Mouse (Mus musculus) fibroblast of lung, adult 2 months (primary cell): ENCODE measurements at regions not wholly inside any gene's neighbourhood (a gene's known extent, or its start where the extent isn't known, plus 50 kb on each side); places are given as distances from the start of the nearest gene placed in this dataset.

Experiments
- DNase-seq: peaks from one replicate; pipeline ENCODE4 v3.0.0-alpha.2; 2011; ENCODE audit warnings: low read depth

- no peak for DNase-seq
Observed at GRCm38 (mm10) chr8:112933815-112934214, 364.0 kb downstream of the Cntnap4 start.

GRCm38 (mm10) chr8:112935411-112935810 is 365.6 kb downstream of the Cntnap4 start:
- peak; percentile 25 for DNase-seq

DNA sequence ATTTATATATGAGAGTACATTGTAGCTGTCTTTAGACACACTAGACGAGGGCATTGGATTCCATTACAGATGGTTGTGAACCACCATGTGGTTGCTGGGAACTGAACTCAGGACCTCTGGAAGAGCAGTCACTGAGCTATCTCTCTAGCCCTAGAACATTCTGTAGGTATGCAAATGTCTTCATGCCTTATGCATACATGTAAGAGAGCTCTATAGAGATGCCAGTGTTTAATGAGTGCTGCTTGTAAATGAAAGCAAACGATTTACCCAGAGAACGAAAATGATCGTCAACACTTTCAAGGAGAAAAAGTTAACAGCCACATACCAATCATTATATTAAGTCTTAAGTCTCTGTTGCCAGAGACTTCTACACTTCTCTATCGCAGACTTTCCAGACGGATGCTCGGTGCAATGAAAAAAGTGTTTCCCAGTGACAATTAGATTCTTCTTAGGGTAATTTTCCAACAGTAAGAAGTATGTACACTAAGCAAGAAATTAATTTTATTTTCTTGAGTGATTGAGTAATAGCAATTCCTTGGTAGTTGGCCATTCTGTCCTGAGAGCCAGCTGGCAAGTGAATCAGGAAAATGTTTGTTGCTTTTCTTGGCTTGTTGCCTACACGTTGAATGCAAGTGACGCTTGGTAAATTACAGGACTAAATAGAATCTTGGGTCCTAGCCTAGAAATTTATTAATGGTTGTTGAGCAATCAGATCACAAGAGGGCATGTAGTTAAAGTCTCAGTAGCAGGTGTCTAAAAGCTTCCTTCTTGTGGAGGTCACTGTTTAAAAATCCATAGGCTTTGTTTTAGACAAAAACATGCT is 366.3 kb downstream of the Cntnap4 start:
- DNase-seq = peak; percentile 51

- no peak for DNase-seq
Observed at GRCm38 (mm10) chr8:112972418-112972817, 402.6 kb downstream of the Cntnap4 start.

DNA sequence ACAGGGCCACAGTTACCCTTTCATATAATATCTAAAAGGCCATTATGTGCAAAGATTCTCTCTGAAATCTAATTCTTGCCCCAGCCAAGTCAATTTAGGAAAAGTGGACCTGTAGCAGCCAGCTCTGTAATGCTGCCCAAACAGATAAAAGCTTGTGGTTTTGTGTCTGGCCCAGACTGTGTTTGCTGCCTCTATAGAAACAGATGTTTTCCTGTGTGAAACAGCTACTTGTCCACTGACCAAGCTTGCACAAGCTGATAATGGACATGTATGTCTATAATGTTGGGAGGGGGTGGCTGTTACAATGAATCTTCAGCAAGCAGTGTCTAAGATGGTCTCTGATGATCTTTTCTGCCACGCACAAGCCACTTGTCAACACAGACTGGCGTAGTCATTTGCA is 405.9 kb downstream of the Cntnap4 start:
- no peak for DNase-seq

DNA sequence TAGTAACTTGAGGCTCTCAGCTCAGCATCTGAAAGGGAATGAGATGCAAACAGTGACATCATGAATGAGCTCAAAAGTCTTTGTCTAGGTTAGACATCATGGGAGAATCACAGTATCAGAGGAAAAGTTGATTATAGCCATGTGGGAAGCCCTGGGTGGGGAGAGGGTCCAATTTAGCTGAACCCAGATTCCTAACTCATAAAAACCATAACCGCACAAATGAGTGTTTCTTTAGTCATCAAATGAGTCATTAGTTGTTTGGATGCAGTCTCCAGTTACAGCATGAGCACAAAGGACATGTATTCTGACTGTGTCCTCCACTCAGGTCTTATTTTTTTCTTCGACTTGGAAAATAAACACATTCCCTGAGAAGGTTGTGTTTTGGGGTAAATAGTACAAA is 406.5 kb downstream of the Cntnap4 start:
- DNase-seq = no peak

- no peak for DNase-seq
Observed at GRCm38 (mm10) chr8:112993781-112994180, 423.9 kb downstream of the Cntnap4 start.

GRCm38 (mm10) chr8:113007356-113007755 is 437.5 kb downstream of the Cntnap4 start:
- no peak for DNase-seq

DNA sequence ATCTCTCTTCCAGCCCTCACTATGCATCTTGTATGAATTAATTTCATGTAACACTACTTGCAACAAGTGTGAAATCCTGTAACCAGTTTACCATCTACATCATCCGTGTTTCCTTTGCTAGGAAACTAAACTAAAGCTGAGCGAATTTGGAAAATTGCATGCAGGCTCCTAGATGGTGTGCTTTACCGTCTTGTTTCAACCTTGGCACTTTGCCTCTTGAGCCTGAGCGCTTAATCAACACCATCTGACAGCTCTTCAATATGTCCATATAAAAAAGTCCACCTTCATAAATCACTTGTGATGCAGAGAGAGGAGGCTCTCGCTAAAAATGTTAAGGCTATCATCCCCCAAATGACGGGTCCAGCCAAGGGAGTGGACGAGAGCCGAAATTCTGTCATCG is 459.0 kb downstream of the Cntnap4 start:
- no peak for DNase-seq

DNA sequence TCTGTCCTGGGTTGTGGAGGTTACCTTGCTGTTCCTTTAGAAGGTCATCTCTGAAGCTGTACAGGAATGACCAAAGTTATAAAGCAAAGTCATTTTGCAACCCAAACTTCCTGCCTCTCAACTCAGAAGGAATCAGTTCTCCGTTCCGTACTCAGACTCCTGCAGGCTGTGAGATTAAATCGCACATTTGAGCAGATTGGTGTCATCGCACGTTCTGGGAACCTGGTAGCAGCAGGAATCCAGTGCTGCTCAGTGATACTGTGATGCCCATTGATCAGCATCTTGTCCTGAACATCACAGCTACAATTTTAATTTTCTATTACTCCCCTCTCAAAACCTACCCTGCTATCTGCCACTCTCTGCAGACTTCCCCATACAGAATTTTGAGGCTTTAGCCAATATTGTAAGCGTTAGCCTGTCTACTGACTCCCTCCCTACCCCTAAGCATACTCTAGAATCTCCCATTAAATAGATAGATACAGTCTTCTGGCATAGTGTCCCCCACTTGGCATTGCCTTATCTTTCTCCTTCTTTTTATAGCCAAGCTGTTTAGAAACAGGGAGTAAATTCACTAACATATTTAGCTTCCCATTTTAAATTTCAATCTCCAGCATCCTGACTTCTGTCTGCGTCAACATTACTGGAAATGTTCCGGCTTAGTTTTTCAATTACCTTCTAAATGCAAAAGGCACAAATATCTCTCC is 482.1 kb downstream of the Cntnap4 start:
- no peak for DNase-seq

GRCm38 (mm10) chr8:113065246-113066169 is 495.7 kb downstream of the Cntnap4 start:
- DNase-seq = no peak

DNA sequence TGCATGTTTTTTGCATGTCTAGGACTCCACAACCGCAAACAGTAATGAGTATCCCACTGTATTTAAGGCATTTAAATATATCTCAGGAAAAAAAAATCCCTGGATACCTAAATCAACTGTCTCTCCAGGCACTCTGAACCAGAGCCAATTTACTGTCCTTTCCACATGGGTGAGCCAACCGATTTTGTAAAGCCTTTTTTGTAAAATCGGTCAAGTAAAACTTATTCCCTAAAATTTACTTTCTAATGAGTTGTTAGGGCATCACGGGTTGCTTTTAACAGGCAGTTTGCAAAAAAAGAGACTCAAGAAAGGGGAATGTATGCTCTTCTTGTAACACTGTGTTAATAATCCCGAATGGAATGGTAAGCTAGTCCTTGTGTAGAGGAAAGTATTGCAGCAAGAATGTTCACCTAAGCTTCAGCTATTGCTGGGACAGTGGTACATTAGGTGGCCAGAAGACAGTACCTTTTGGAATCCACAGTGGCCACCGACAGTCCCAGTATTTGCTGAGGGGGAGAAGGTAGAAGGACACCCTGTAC is 496.4 kb downstream of the Cntnap4 start:
- DNase-seq = no peak

DNA sequence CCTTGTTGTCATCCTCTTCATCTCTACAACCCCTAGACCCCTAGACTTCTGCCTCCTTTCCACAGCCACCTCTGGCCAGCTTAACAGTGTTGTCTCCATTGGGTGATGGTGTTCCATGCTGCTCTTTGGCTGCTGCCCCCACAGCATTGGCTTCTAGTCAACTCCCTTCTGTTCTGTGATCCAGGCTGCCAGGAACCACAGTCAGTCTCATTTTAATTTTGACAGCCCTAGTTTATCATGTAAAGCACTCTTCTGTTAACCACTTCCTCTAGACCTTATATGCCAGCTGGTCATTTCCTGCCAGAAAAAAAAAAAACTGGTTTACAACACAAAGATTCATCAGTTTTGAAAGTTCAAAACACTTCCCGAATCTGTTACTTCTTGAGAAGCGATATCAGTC is 514.1 kb downstream of the Cntnap4 start:
- DNase-seq = no peak

- DNase-seq = no peak
Observed at GRCm38 (mm10) chr8:113087586-113087985, 517.7 kb downstream of the Cntnap4 start.

GRCm38 (mm10) chr8:113111665-113112064 is 523.7 kb upstream of the Mon1b start:
- DNase-seq = no peak

DNA sequence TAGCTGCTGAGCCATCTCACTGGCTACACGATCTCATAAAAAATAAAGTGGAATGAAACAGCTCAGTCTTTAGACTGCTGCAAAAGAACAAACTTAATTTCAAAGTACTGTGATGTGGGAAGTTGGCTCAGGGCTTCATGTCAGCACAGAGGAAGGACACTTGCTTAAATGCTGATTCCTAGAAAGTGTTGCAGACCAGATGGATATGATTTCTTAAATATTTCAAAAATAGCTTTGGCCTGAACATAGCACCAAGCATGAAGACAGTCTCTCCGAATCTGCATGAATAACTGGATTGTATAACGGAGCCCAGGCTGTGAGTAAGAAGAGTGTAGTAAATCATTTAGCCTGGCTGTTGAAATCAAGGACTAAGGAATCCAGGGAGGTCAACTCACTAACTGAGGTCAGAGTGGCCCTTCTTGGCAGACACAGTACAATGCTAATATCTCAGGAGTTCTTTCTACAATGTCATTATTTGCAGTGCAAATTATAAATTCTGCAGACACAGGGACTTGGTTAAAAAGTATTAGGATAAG is 521.2 kb upstream of the Mon1b start:
- DNase-seq = no peak

DNA sequence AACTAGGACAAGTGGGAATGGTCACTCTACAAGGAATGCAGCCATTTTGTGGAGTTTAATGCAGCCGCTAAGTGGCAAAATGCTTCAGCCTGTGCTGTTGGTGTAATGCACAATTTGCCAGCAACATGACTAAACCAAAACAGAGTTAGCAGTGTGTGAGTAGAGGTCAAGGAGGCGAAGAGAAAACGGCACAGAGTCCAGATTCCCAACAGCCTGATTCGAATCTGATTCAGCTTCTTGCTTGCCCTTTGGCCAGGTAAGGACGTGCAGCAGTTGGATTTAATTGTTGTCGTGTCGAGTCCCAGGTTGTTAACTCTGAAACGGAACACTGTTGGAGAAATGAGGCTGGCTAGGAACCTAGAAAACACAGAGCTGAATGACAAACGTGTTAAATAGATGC is 518.1 kb upstream of the Mon1b start:
- DNase-seq = no peak

DNA sequence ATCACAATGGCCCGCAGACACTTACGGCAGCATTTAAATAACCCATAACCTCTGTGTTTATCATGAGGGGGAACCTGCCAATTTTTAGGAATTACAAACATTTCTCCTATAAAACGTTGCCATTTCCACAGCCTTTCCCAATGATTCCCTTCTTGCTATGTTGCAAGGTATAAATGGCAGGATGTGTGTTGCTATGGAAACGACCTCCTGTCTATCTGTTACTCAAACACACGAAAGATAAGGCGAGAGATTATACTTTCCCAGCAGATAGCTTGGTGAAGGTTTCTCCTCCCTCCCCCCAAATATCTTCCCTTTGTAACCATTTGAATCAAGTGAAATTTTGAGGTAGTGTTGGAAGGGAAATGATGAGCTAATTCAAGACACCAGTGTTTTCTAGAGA is 509.8 kb upstream of the Mon1b start:
- DNase-seq = no peak

DNA sequence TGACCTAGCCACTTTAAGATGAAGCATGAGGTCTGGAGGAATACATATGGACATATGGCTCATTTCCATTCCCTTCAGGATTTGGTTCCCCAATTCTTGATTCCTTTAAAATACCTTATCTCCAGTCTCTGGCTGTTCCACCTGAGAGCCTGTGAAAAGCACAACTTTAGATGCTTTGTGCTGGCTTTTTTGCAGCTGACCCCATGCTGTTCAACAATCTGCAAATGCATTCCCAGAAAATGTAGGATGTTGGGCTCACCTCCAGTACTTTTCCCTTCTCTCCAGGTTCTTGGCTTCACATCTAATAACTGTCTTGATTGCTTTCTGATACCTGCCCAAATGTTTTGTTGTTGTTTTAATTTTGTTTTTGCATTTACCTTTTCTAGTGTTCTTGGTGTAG is 498.0 kb upstream of the Mon1b start:
- no peak for DNase-seq

DNA sequence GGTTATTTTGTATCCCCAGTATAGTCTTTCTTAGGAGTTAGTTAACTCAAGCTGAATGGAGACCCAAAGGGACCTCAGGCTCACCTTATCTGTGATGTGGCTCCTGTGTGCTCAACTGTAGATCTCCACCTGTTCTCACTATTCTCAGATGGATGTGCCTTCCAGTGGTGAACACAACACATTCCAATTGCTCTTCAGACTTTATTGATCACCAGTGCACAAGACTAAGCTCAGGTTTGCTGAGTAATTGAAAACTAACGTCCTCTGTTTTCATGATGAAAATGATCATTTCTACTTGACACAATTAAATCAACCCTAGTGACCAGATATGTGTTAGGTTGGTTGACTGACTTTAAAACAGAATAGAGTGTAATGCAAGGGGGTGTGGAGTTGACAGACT is 495.4 kb upstream of the Mon1b start:
- DNase-seq = no peak

GRCm38 (mm10) chr8:113141131-113141530 is 494.3 kb upstream of the Mon1b start:
- no peak for DNase-seq

DNA sequence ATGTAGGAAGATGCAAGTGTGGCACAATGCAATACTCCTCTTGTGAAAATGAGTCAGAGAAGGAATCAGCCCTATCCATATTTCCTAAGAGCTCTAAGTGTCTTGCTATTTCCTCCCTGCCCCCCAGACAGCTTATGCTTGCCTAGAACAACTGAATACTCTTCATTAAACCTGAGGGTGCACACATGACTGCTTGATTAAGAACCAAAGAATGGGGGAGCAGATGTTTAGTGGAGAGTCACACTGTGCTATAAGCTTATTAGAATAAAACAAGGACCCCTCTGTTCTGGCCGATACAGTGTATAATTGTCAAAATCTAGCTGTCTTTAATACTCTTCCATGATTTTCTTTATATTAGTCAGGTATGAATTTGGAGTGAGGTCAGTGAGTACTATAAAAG is 458.8 kb upstream of the Mon1b start:
- no peak for DNase-seq
